Mouse (Mus musculus) macrophage (primary cell): Measurements from ENCODE around the gene Angpt4. TPM values are rescaled to one million over a fixed set of nuclear protein-coding genes. Genes with fewer than 3 reads are reported as not detected.

Experiments used
- H3K27ac ChIP-seq: fragments of 350-480 bp; formaldehyde crosslinking; 2 replicates; pipeline ENCODE4 v1.9.0; 2021
- H3K36me3 ChIP-seq: fragments of 350-480 bp; formaldehyde crosslinking; 2 replicates; pipeline ENCODE4 v1.9.0; 2021; ENCODE audit errors: inconsistent target
- H3K4me3 ChIP-seq: fragments of 350-480 bp; formaldehyde crosslinking; 2 replicates; pipeline ENCODE4 v1.9.0; 2021; ENCODE audit errors: inconsistent target
- H3K79me2 ChIP-seq: fragments of 350-480 bp; formaldehyde crosslinking; 2 replicates; pipeline ENCODE4 v1.9.0; 2021; ENCODE audit errors: inconsistent target
- WGBS: methylation state at CpG from one replicate; pipeline ENCODE4 v1.1.7; 2026; ENCODE audit warnings: inconsistent platforms; ENCODE audit not compliant: missing documents; 5-methylcytosine and 5-hydroxymethylcytosine counted together
- polyA plus RNA-seq: library from polyadenylated mRNA; stranded (reverse); fragments of 250-400 nt; gene quantifications from 3 replicates; pipeline ENCODE4 v1.2.4, GENCODE M21; 2018; ENCODE audit warnings: inconsistent platforms

Angpt4 gene
- polyA plus RNA-seq, 1 experiment from 2014 or later: not detected

DNA sequence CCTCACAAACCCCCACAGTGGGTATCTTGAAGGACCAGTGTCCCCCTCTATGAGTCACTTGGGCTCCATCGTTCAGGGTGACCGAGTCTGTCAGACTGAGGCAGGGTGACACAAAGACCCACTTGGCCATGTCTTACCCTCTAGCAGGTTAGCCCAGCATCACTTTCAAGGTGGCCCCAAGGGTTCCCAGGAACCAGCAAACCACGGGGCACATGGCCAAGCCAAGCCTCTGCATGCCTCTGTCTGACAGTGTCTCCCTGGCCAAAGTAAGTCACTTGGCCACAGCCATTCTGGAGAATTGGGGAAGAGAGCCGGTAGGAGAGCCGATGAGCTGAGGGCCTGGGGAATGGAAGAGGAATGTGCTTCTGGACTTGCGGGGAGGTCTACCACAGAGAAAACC is 7.7 kb upstream of the Angpt4 start:
- H3K36me3 ChIP-seq: no peaks in the 10 kb centered on the region
- H3K4me3 ChIP-seq: no peak overlapping the region
- H3K27ac ChIP-seq: no peak overlapping the region
- 76% methylated on average over 6 of the region's 6 CpGs for WGBS
- no peaks in the 10 kb centered on the region for H3K79me2 ChIP-seq

- no peaks in the 10 kb centered on the region for H3K79me2 ChIP-seq
- no peak overlapping the region for H3K4me3 ChIP-seq
- H3K36me3 ChIP-seq: no peaks in the 10 kb centered on the region
- no peak overlapping the region for H3K27ac ChIP-seq
- 72% methylated on average over 4 of the region's 4 CpGs for WGBS
Observed at GRCm38 (mm10) chr2:151903933-151904332, 7.1 kb upstream of the Angpt4 start.

DNA sequence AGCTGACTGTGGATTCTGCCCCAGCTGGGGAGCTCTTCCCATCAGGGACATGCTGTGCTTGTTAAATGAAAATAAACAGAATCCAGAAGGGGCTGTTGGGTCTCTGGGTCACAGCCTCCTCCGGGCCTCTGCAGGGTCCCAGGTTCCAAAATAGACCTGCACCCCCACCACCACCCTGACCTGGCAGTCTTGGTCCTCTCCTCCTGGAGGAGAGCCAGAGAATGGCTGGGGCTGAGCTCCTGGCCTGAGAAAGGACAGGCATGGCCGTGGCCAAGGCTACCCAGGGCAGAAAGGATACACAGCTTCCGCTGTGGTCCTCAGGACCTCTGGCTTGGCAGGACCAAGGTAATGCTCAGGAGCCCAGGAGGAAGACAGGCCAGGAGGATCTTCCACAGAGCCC is 6.4 kb upstream of the Angpt4 start:
- no peak overlapping the region for H3K27ac ChIP-seq
- 81% methylated on average over 3 of the region's 3 CpGs for WGBS
- H3K4me3 ChIP-seq: no peak overlapping the region
- no peaks in the 10 kb centered on the region for H3K36me3 ChIP-seq
- H3K79me2 ChIP-seq: no peaks in the 10 kb centered on the region

DNA sequence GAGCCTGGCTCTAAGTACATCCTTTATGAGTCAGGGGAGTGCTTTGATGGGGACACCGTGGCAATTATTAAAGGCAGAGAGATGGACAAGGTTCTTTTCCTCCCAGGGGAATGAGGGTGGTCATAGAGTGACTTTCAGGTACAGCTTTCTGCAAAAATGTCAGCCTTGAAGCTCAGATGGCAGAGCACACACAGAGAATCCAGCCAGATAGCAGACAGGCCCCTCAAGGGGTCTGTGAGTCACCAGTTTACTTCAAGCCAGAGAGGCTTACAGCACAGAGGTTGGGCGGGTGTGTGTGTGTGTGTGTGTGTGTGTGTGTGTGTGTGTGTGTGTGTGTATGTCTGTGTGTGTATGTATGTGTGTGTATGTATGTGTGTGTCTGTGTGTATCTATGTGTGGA is 4.0 kb upstream of the Angpt4 start:
- Histone ChIP-seq H3K4me3 (no peak overlapping the region), H3K36me3 (no peaks in the 10 kb centered on the region), H3K27ac (no peak overlapping the region), H3K79me2 (no peaks in the 10 kb centered on the region)
- 80% methylated on average over 1 of the region's 2 CpGs for WGBS

DNA sequence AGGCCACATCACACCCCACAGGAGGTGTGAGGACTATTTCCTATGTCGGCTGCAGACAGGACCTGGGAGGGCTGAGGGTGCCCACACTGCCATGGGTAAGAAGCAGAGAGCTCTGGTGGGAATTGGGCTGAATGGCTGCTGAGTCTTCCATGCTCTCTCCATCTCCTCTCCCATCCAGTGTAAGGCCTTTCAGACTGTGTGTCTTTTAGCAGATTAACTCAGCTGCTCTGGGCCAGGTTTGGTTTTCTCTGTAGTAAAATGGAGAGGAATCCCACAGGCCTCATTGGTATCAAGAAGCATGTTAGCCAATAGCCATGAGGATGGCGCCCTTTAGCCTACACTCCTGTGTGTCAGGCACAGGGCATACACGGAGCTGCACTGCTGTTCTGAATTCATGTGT is 1.6 kb upstream of the Angpt4 start:
- Histone ChIP-seq H3K36me3 (no peaks in the 10 kb centered on the region), H3K4me3 (no peak overlapping the region), H3K79me2 (no peaks in the 10 kb centered on the region), H3K27ac (no peak overlapping the region)
- 77% methylated on average over 3 of the region's 3 CpGs for WGBS

GRCm38 (mm10) chr2:151910498-151910897 is 512 bp upstream of the Angpt4 start:
- no peak overlapping the region for H3K4me3 ChIP-seq
- WGBS: 55% methylated on average over 5 of the region's 5 CpGs
- no peaks in the 10 kb centered on the region for H3K79me2 ChIP-seq
- H3K27ac ChIP-seq: no peak overlapping the region
- H3K36me3 ChIP-seq: no peaks in the 10 kb centered on the region

DNA sequence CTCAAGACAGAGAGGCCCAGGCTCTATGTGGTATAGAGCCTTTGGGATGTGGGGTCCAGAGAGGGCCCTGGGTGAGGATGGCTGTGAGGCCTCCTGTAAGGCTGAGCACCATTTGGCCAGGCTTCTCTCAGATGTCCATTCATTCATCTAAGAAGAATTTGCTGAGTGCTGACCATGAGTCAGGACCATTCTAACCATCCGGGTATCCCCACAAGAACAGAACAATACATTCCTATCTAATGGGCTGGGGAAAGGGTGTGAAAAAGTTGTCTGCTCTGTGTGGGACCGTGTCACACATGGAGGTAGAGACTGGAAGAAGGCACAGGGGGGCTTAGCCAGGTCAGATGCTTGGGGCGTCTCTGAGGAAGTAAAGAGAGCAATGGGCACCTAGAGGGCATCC is 741 bp downstream of the Angpt4 start:
- Histone ChIP-seq H3K36me3 (no peaks in the 10 kb centered on the region), H3K4me3 (no peak overlapping the region), H3K27ac (no peak overlapping the region), H3K79me2 (no peaks in the 10 kb centered on the region)
- WGBS: 83% methylated on average over 3 of the region's 3 CpGs

DNA sequence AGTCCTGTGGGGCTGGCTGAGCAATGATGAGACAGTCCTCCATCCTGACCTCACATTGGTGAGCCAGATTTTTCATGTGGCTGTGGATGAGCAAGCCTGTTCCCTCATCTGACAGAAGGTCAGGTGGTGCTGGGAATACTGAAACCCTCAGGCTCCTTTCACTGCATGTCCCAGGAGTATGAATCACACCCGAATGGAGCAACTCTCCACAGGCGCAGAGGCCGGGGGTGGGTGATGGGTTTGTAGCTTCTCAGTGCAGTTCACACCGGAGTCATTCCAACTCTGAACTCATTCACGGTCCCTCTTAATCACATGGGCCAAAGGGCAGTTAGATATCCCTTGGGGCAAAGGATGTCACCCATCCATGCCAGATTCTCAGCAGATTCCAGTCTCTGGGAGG is 3.1 kb downstream of the Angpt4 start:
- Histone ChIP-seq H3K27ac (no peak overlapping the region), H3K4me3 (no peak overlapping the region), H3K36me3 (no peaks in the 10 kb centered on the region), H3K79me2 (no peaks in the 10 kb centered on the region)
- WGBS: 88% methylated on average over 5 of the region's 5 CpGs

DNA sequence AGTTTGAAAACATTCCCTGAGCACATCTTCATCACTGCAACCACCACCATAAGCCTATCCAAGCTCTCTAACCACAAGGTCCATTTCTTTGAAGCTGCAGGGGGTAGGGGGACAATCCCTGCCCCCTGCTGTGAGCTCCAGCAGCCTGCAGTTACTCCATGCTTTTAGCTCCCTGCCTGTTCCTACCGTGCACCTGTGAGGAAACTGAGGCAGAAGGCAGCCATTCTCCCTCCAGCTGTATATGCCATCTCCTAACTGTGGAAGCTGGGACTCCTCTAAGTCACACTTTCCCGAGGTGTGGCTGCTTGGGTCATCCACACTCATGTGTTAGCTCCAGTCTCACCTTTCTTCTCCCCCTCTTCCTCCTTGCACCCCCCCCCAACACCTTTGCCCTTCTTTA is 4.1 kb downstream of the Angpt4 start:
- WGBS: 37% methylated on average over 2 of the region's 2 CpGs
- Histone ChIP-seq H3K27ac (no peak overlapping the region), H3K36me3 (no peaks in the 10 kb centered on the region), H3K4me3 (no peak overlapping the region), H3K79me2 (no peaks in the 10 kb centered on the region)

GRCm38 (mm10) chr2:151916061-151916831 is 5.2 kb downstream of the Angpt4 start:
- Histone ChIP-seq H3K36me3 (no peaks in the 10 kb centered on the region), H3K27ac (no peak overlapping the region), H3K4me3 (no peak overlapping the region), H3K79me2 (no peaks in the 10 kb centered on the region)
- WGBS: 87% methylated on average over 13 of the region's 13 CpGs

GRCm38 (mm10) chr2:151919140-151919539 is 8.1 kb downstream of the Angpt4 start:
- no peaks in the 10 kb centered on the region for H3K36me3 ChIP-seq
- 78% methylated on average over 9 of the region's 9 CpGs for WGBS
- no peak overlapping the region for H3K27ac ChIP-seq
- H3K79me2 ChIP-seq: no peaks in the 10 kb centered on the region
- H3K4me3 ChIP-seq: no peak overlapping the region

- Histone ChIP-seq H3K27ac (no peak overlapping the region), H3K36me3 (no peaks in the 10 kb centered on the region), H3K79me2 (no peaks in the 10 kb centered on the region), H3K4me3 (no peak overlapping the region)
- 83% methylated on average over 8 of the region's 8 CpGs for WGBS
Observed at GRCm38 (mm10) chr2:151921068-151921467, 10.1 kb downstream of the Angpt4 start.

- H3K4me3 ChIP-seq: no peak overlapping the region
- WGBS: 87% methylated on average over 4 of the region's 4 CpGs
- no peaks in the 10 kb centered on the region for H3K79me2 ChIP-seq
- no peaks in the 10 kb centered on the region for H3K36me3 ChIP-seq
- no peak overlapping the region for H3K27ac ChIP-seq
Observed at GRCm38 (mm10) chr2:151921596-151921995, 10.6 kb downstream of the Angpt4 start.

- no peaks in the 10 kb centered on the region for H3K36me3 ChIP-seq
- no peak overlapping the region for H3K27ac ChIP-seq
- 92% methylated on average over 7 of the region's 7 CpGs for WGBS
- H3K4me3 ChIP-seq: no peak overlapping the region
- no peaks in the 10 kb centered on the region for H3K79me2 ChIP-seq
Observed at GRCm38 (mm10) chr2:151924276-151924675, 13.3 kb downstream of the Angpt4 start.

DNA sequence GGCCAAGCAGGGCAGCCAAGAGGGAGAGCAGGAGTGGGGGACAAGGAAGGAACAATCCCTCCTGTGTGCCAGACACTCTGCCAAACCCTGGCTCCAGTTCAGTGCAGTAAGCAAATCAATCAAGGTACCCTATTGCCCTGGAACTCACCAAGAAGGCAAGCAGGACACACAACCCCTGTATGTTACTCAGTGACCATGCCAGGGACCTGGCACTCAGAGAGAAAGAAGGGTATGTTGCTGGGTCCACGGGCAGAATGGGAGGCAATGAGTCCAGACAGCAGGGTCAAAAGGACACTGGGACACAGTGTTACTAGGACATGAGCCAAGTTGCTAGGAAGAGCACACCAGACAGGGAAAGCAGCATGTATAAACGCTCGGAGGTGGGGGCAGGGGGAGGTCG is 14.7 kb downstream of the Angpt4 start:
- no peaks in the 10 kb centered on the region for H3K79me2 ChIP-seq
- WGBS: 76% methylated on average over 4 of the region's 4 CpGs
- H3K27ac ChIP-seq: no peak overlapping the region
- H3K4me3 ChIP-seq: no peak overlapping the region
- H3K36me3 ChIP-seq: no peaks in the 10 kb centered on the region

- no peak overlapping the region for H3K4me3 ChIP-seq
- no peaks in the 10 kb centered on the region for H3K36me3 ChIP-seq
- H3K27ac ChIP-seq: no peak overlapping the region
- WGBS: 96% methylated on average over 11 of the region's 11 CpGs
- no peaks in the 10 kb centered on the region for H3K79me2 ChIP-seq
Observed at GRCm38 (mm10) chr2:151927103-151927502, 16.1 kb downstream of the Angpt4 start.
